Mouse (Mus musculus) midbrain, embryonic 13.5 days (tissue): ENCODE data around the gene Map7d1. TPM values are rescaled to one million over a fixed set of nuclear protein-coding genes. Genes with fewer than 3 reads are reported as not detected.
A peak's percentile ranks its signal among the peaks of the same experiment; 100 is the strongest.

Experiments used
- ATAC-seq: fragments of 200-750 bp; cut with Nextera tagmentation; 2 replicates; pipeline ENCODE4 v1.8.0; 2017; ENCODE audit warnings: mild to moderate bottlenecking, moderate TSS enrichment, moderate library complexity
- H3K27ac ChIP-seq: fragments of 300-500 bp; sonication (generic); 2 replicates; pipeline ENCODE4 v1.5.1; 2015; ENCODE audit warnings: inconsistent platforms, mild to moderate bottlenecking, moderate library complexity
- H3K27me3 ChIP-seq: fragments of 300-500 bp; sonication (generic); 2 replicates; pipeline ENCODE4 v1.6.1; 2015; ENCODE audit warnings: mild to moderate bottlenecking, inconsistent platforms
- H3K36me3 ChIP-seq: fragments of 300-500 bp; sonication (generic); 2 replicates; pipeline ENCODE4 v1.6.1; 2015; ENCODE audit warnings: mild to moderate bottlenecking, inconsistent platforms
- H3K4me1 ChIP-seq: fragments of 300-500 bp; sonication (generic); replicated peaks from 2 replicates; pipeline ENCODE4 v1.6.1; 2015; ENCODE audit warnings: inconsistent platforms
- H3K4me2 ChIP-seq: fragments of 300-500 bp; sonication (generic); replicated peaks from 2 replicates; pipeline ENCODE4 v1.6.1; 2015; ENCODE audit warnings: moderate library complexity, mild to moderate bottlenecking, inconsistent platforms
- H3K4me3 ChIP-seq: fragments of 300-500 bp; sonication (generic); replicated peaks from 2 replicates; pipeline ENCODE4 v1.5.1; 2015; ENCODE audit warnings: mild to moderate bottlenecking, inconsistent platforms
- H3K9ac ChIP-seq: fragments of 300-500 bp; sonication (generic); replicated peaks from 2 replicates; pipeline ENCODE4 v1.6.1; 2015; ENCODE audit warnings: mild to moderate bottlenecking, inconsistent platforms
- H3K9me3 ChIP-seq: fragments of 300-500 bp; sonication (generic); 2 replicates; pipeline ENCODE4 v1.6.1; 2016; ENCODE audit warnings: mild to moderate bottlenecking, inconsistent platforms
- WGBS: fragments of 180-500 bp; shearing (Covaris S2); methylation state at CpG from one replicate; pipeline ENCODE4 v1.1.7; 2015; 5-methylcytosine and 5-hydroxymethylcytosine counted together
- polyA plus RNA-seq: library from polyadenylated mRNA; unstranded; fragments of >200 nt; fragmentation: Nextera tagmentation; extraction: Ambion mirVana; gene quantifications from 2 replicates; pipeline ENCODE4 v1.2.1, GENCODE M21; 2015

The Map7d1 gene
- polyA plus RNA-seq: 64.1 and 89.5 TPM in 2 replicates

DNA sequence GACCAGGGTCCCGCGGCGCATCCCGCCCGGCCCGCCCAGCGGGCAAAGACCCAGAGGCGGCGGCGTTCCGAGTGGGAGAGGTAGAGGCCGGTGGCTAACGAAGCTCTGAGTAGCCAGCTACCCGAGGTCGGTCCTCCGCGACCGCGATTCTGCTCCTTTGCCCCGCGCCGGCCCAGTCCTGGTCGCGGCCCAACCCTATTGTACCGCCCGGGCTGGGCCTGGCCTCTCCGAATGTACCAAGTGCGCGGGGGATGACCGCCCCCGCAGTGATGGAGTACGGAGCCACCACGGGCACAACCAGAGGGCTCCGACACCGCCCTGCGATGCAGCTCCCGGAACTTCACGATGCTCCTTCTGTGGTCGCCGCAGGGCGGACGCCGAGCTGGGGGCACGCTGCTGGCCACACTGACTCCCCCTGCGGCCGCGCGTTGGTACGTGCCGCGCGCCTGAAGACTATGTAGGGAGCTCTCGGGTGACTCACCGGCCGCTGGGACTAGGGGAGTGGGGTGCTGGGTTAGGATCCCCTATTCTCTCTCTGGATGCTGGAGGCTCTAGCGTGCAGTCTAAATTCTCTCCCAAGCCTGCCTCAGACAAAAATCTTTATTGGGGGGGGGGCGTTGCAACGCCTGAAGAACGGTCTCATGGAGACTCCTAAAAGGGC is at the start of gene Map7d1:
Gene Map7d1 (minus strand): TSS at position 213 of the 661 bp plus-strand sequence.
- peak; percentile 86 for ATAC-seq
- no peaks in the 10 kb centered on the region for H3K27me3 ChIP-seq
- H3K4me3 ChIP-seq: peak within 1 kb of the TSS; percentile 99
- no peaks in the 10 kb centered on the region for H3K9me3 ChIP-seq
- peak within 1 kb of the TSS; percentile 96 for H3K27ac ChIP-seq
- H3K4me1 ChIP-seq: peaks cover 76% of the 10 kb centered on the region
- H3K9ac ChIP-seq: peak within 1 kb of the TSS; percentile 94
- H3K36me3 ChIP-seq: no peaks in the 10 kb centered on the region
- under 1% methylated on average over 58 of the region's 59 CpGs for WGBS
- H3K4me2 ChIP-seq: peak within 1 kb of the TSS; percentile 100

DNA sequence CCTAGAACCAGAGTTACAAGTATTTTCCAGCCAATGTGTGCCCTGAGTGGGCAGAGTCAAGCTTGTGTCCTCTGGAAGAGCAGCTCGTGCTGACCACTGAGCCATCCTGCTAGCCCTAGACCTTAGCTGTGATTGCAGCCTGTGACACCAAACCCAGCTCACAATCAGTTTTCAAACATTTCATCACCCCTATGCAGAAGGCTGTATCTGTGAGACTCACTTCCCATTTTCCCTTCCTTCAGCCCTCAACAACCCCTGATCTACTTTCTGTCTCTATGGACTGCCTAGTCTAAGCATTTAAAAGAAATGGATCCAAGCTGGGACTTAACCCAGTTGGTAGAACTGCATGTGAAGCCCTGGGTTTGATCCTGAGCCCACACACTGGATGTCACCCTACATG is 49.3 kb upstream of the Map7d1 start:
- ATAC-seq: no peak
- no peaks in the 10 kb centered on the region for H3K36me3 ChIP-seq
- H3K4me1 ChIP-seq: peaks cover 20% of the 10 kb centered on the region
- H3K4me3 ChIP-seq: no peak overlapping the region
- peaks cover 44% of the 10 kb centered on the region for H3K27me3 ChIP-seq
- 89% methylated on average over 1 of the region's 1 CpGs for WGBS
- no peaks in the 10 kb centered on the region for H3K9me3 ChIP-seq
- no peak overlapping the region for H3K9ac ChIP-seq
- H3K4me2 ChIP-seq: no peak overlapping the region
- no peak overlapping the region for H3K27ac ChIP-seq

DNA sequence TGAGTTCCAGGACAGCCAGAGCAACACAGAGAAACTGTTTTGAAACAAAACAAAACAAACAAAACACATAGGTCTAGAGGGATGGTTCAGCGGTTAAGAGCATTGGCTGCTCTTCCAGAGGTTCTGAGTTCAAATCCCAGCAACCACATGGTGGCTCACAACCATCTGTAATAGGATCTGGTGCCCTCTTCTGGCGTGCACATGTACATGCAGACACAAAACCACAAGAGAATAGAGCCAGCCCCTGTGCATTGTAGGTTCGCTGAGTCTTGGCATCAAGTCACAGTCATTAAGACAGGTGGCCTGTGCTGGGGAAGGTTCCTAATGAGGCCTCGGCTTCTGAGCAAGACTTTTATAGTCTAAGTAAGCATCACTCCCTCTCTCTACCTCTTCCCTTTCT is 47.7 kb upstream of the Map7d1 start:
- Histone ChIP-seq H3K36me3 (no peaks in the 10 kb centered on the region), H3K27ac (no peak overlapping the region), H3K27me3 (peaks cover 55% of the 10 kb centered on the region), H3K9me3 (no peaks in the 10 kb centered on the region), H3K4me2 (no peak overlapping the region), H3K4me3 (no peak overlapping the region), H3K9ac (no peak overlapping the region), H3K4me1 (peaks cover 14% of the 10 kb centered on the region)
- 62% methylated on average over 4 of the region's 4 CpGs for WGBS
- no peak for ATAC-seq

DNA sequence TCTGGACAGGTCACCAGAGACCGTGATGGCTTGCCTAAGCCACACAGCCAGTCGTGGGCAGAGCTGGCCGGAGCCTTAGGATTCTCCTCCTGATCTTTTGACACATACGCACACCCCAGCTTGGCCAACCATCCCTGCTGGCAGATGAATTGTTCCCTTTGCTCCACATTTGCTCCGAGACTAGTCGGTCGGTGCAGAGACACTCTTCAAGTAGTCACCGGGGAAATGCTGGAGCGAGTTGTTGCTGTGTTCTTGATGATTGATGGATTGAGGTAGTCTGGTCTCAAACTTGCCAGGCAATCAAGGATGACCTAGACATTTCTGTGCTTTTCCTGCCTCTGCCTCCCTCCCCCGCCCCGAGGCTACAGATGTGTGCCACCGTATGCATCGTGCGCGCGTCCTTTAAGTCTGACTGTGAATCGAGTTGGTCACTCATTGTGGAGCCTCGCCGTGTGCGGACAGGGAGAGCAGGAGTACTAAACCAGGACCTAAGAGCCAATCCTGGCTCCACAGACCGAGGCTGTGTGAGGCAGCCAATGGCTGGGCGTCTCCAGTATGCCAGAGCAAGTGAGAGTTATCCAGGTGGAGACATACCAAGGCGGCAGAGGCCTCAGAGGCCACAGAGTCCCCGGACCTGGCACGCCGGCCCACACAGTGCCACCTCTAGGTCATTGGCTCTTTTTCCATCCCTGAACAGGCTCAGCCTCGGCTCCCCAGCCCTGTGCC is 45.6 kb upstream of the Map7d1 start:
- peaks cover 74% of the 10 kb centered on the region for H3K27me3 ChIP-seq

DNA sequence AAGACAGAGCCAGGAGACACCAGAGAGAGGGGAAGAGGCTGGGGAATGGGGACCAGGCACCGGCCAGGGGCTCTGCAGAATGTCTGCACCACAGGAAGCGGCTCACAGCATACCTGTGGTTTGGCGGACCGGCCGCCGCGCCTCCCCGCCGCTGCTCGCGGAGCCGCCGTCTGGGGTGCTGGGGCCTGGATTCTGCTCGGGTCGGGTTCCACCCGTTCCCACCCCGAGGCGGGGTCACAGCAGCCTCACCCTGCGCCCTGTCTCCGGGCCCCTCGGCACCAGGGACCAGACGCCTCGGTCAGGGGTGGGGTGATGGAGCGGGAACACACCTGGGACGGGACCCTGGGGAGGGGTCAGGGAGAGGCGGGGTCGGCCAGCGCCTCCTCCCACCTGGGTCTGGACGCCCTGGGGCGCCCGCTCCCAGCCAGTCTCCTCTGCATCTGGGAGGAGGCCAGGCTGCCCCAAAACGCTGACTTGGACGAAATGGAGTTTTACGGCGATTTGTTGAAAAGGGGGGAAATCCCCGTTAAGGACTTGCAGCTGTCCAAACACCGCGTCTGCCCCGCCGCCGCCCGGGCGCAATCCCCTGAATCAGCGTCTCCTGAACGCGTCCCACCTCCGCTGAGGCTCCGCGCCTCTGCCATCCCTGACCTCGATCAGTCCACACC is 44.9 kb upstream of the Map7d1 start:
- Histone ChIP-seq H3K27me3 (peaks cover 81% of the 10 kb centered on the region), H3K36me3 (no peaks in the 10 kb centered on the region), H3K4me1 (peaks cover 25% of the 10 kb centered on the region), H3K4me3 (peak overlapping the region; percentile 25), H3K27ac (no peak overlapping the region), H3K4me2 (peak overlapping the region; percentile 44), H3K9ac (peak overlapping the region; percentile 28; the same call in 1 of the 2 replicates), H3K9me3 (no peaks in the 10 kb centered on the region)
- 1% methylated on average over 47 of the region's 50 CpGs for whole genome bisulfite sequencing
- ATAC-seq: no peak

More for the DNA sequence above, 45.6 kb upstream of the Map7d1 start:
- ATAC-seq: no peak
- H3K27ac ChIP-seq: no peak overlapping the region
- no peaks in the 10 kb centered on the region for H3K36me3 ChIP-seq
- no peaks in the 10 kb centered on the region for H3K9me3 ChIP-seq
- peak overlapping the region; percentile 44 for H3K4me2 ChIP-seq
- peak overlapping the region; percentile 28; the same call in 1 of the 2 replicates for H3K9ac ChIP-seq
- peak overlapping the region; percentile 25 for H3K4me3 ChIP-seq
- peaks cover 19% of the 10 kb centered on the region for H3K4me1 ChIP-seq
- 3% methylated on average over 27 of the region's 27 CpGs for WGBS

DNA sequence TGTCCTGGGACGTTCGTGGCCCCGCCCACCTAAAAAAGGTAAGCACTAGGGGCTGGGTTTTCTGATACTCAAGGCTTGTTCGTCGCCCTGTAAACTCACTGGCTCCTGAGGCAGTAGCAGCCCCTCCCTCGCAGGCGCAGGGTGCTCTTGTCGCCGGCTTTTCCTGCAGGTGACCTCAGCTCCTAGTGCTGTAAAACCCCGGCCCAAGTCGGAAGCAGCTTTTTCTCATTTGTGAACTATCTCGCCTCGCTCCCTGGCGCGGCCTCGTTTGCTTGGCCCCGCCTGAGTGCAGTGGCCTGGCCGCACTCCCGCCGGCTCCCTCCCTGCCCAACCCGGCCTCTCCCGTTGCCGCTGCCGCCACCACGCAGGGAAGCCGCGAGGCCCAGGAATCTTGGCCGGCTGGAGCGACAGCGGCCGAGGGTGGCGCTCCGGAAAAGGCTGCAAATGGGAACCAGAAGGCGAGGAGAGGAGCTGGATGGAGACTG is 40.5 kb upstream of the Map7d1 start:
- H3K27me3 ChIP-seq: peaks cover 69% of the 10 kb centered on the region
- 1% methylated on average over 34 of the region's 34 CpGs for WGBS
- no peak overlapping the region for H3K27ac ChIP-seq
- no peaks in the 10 kb centered on the region for H3K36me3 ChIP-seq
- peak overlapping the region; percentile 61 for H3K9ac ChIP-seq
- H3K4me1 ChIP-seq: peaks cover 21% of the 10 kb centered on the region
- peak; percentile 24; the same call in 1 of the 2 replicates for ATAC-seq
- H3K4me2 ChIP-seq: peak overlapping the region; percentile 67
- H3K4me3 ChIP-seq: peak overlapping the region; percentile 37
- no peaks in the 10 kb centered on the region for H3K9me3 ChIP-seq

DNA sequence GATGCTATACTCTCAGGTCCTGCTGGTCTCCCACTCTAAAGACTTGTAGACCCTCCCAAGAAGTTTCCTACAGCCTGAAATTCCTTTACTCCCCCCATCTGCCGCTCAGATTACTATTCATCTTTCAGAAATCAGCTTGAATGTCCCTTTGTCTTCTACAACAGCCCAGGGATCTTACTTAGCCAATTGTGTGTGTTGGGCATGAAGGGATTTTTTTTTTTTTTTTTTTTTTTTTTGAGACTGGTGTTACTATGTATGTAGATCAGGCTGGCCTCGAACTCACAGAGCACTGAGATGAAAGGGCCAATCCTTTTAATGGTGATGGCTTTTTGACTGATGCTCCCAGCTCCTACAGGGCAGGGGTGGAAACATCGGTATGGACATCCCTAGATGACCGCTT is 39.8 kb upstream of the Map7d1 start:
- no peak overlapping the region for H3K4me2 ChIP-seq
- H3K27ac ChIP-seq: no peak overlapping the region
- H3K27me3 ChIP-seq: peaks cover 67% of the 10 kb centered on the region
- H3K9ac ChIP-seq: no peak overlapping the region
- no peak overlapping the region for H3K4me3 ChIP-seq
- no peak for ATAC-seq
- no peaks in the 10 kb centered on the region for H3K36me3 ChIP-seq
- H3K4me1 ChIP-seq: peaks cover 14% of the 10 kb centered on the region
- WGBS: 43% methylated on average over 4 of the region's 4 CpGs
- H3K9me3 ChIP-seq: no peaks in the 10 kb centered on the region

DNA sequence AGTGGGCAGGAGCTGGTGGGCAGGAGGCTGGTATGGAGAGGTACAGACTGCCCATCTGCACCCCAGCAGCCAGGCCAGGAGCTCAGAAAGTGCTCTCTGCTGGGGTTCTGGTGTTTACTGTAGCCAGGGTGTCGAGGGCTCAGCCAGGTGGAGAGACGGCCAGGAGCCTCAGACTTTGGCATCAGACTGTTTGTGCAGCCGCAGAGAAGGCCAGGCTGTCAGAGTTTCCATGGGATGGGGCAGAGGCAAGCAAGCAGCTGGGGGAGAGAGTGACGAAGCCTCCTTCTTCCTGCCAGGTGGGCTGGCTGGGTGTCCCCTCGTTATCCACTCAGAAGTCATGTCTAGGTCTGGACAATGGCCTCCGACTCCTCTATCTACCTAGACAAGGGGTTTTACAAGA is 39.0 kb upstream of the Map7d1 start:
- Histone ChIP-seq H3K4me1 (peaks cover 11% of the 10 kb centered on the region), H3K4me2 (no peak overlapping the region), H3K27me3 (peaks cover 67% of the 10 kb centered on the region), H3K9me3 (no peaks in the 10 kb centered on the region), H3K27ac (no peak overlapping the region), H3K9ac (no peak overlapping the region), H3K4me3 (no peak overlapping the region), H3K36me3 (no peaks in the 10 kb centered on the region)
- ATAC-seq: no peak
- 72% methylated on average over 6 of the region's 6 CpGs for WGBS

DNA sequence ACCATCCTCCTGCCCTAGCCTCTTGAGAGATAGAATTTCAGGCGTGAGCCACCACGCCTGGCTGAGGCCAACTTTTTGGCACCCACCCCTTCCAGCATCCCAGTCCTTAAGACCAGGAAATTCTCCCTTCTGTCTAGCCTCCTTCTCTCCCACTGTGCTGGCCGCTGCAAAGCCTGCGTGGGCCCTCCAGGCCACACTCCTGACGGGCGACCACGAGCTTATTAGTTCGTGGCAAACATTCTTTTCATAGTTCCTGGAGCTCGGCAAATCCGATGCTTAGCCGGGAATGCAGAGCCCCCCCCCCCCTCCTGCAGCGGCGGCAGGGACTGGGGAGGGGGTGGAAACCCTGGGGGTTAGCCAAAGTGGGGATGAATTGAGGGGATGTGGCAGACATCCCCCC is 35.1 kb upstream of the Map7d1 start:
- ATAC-seq: no peak
- Histone ChIP-seq H3K4me2 (no peak overlapping the region), H3K4me3 (no peak overlapping the region), H3K9ac (no peak overlapping the region), H3K27ac (no peak overlapping the region), H3K9me3 (no peaks in the 10 kb centered on the region), H3K36me3 (no peaks in the 10 kb centered on the region), H3K4me1 (peaks cover 12% of the 10 kb centered on the region), H3K27me3 (peaks cover 66% of the 10 kb centered on the region)
- 21% methylated on average over 13 of the region's 13 CpGs for WGBS

DNA sequence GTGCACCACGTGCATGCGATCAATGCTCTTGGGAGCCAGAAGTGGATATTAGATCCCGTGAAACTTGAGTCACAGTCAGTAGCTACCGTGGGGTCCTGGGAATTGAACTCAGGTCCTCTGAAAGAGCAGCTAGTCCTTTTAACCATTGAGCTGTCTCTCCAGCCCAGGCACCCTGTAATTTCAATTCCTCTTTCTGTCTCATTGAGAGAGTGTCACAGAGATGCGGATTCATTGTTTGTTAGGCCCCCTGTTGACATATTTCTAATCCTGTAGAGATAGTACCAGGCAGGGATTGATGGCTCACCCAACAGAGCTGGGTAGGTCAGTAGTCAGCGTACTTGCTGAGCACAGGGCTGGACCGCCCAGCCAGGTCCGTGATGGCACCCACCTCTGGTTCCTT is 34.2 kb upstream of the Map7d1 start:
- no peak overlapping the region for H3K4me2 ChIP-seq
- H3K9me3 ChIP-seq: no peaks in the 10 kb centered on the region
- H3K36me3 ChIP-seq: no peaks in the 10 kb centered on the region
- peaks cover 12% of the 10 kb centered on the region; the same call in 1 of the 2 replicates for H3K4me1 ChIP-seq
- no peak overlapping the region for H3K27ac ChIP-seq
- H3K9ac ChIP-seq: no peak overlapping the region
- 84% methylated on average over 8 of the region's 8 CpGs for WGBS
- H3K27me3 ChIP-seq: peaks cover 64% of the 10 kb centered on the region
- ATAC-seq: no peak
- no peak overlapping the region for H3K4me3 ChIP-seq

DNA sequence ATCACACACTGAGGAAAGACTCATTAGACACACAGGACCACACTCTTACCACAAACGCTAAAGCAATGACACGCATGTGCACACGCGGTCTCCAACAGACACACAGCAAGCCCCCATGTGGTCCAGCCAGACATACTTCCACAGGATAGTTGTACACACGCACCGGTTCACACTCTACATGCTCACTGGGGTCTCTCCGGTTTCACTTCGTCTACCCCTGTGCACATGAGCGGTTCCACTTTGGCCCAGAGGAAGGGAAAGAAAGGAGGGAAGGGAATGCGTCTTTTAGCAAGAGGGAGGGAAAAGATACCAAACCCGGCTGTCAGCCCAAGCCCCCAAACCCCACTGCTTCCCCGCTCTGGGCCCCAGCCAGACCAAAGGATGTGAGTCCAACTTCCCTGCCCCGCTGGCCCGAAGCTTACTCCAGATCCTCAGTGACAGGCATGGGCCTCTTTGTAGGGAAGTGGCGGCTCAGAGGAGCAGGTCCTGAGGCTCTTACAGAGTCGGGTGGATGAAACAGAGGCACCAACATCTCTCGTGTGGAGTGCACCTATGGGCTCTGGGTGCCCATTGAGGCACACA is 32.0 kb upstream of the Map7d1 start:
- Histone ChIP-seq H3K36me3 (no peaks in the 10 kb centered on the region), H3K9ac (no peak overlapping the region), H3K27me3 (peaks cover 75% of the 10 kb centered on the region), H3K4me2 (no peak overlapping the region), H3K4me3 (no peak overlapping the region), H3K9me3 (no peaks in the 10 kb centered on the region), H3K27ac (no peak overlapping the region), H3K4me1 (peaks cover 12% of the 10 kb centered on the region; the same call in 1 of the 2 replicates)
- WGBS: 39% methylated on average over 17 of the region's 17 CpGs
- no peak for ATAC-seq
